Mouse (Mus musculus) spleen, adult 2 months (tissue): ENCODE measurements around the gene Neb. TPM values are rescaled to one million over a fixed set of nuclear protein-coding genes. Genes with fewer than 3 reads are reported as not detected.

Experiments
- DNase-seq, 2 experiments: peaks; one replicate each; pipeline versions ENCODE4 v3.0.0 to v3.0.0-alpha.2; 2012 to 2021; ENCODE audit warnings: low spot score in 2 of 2, low read depth in 1 of 2
- H3K27ac ChIP-seq: fragments of 200-500 bp; 2 replicates; pipeline ENCODE4 v1.5.1; 2012; ENCODE audit warnings: low read length, inconsistent platforms; ENCODE audit not compliant: insufficient read depth
- H3K27me3 ChIP-seq: fragments of 200-500 bp; 2 replicates; pipeline ENCODE4 v1.6.1; 2012; ENCODE audit warnings: mild to moderate bottlenecking, moderate library complexity, low read length, inconsistent platforms; ENCODE audit not compliant: control insufficient read depth, insufficient read depth
- H3K36me3 ChIP-seq: fragments of 200-500 bp; 2 replicates; pipeline ENCODE4 v1.6.1; 2012; ENCODE audit warnings: mild to moderate bottlenecking, low read length, inconsistent platforms; ENCODE audit not compliant: control insufficient read depth, insufficient read depth
- H3K4me1 ChIP-seq: fragments of 200-500 bp; 2 replicates; pipeline ENCODE4 v1.6.1; 2011; ENCODE audit warnings: inconsistent platforms; ENCODE audit not compliant: control insufficient read depth, insufficient read depth, insufficient read length
- H3K4me3 ChIP-seq: fragments of 200-500 bp; 2 replicates; pipeline ENCODE4 v1.5.1; 2011; ENCODE audit warnings: mild to moderate bottlenecking, inconsistent platforms; ENCODE audit not compliant: insufficient read depth, insufficient read length; ENCODE audit errors: extremely low read depth
- CTCF ChIP-seq: fragments of 200-500 bp; IDR thresholded peaks from 2 replicates; pipeline ENCODE4 v1.5.1; 2011; ENCODE audit warnings: mild to moderate bottlenecking, inconsistent platforms; ENCODE audit not compliant: insufficient read depth, insufficient read length, insufficient replicate concordance; ENCODE audit errors: extremely low read depth
- POLR2A ChIP-seq: fragments of 200-500 bp; IDR thresholded peaks from 2 replicates; pipeline ENCODE4 v1.6.1; 2011; ENCODE audit warnings: low read depth, low read length, inconsistent platforms
- WGBS: fragments of 180-500 bp; shearing (Covaris S2); methylation state at CpG from one replicate; pipeline ENCODE4 v1.1.7; 2018; 5-methylcytosine and 5-hydroxymethylcytosine counted together
- polyA plus RNA-seq: library from polyadenylated mRNA; depleted of rRNA; stranded (reverse); fragments of >200 nt; gene quantifications from 2 replicates; pipeline ENCODE4 v1.2.3, GENCODE M21; 2012

Gene Neb
- polyA plus RNA-seq, 1 experiment: 0.44 TPM

DNA sequence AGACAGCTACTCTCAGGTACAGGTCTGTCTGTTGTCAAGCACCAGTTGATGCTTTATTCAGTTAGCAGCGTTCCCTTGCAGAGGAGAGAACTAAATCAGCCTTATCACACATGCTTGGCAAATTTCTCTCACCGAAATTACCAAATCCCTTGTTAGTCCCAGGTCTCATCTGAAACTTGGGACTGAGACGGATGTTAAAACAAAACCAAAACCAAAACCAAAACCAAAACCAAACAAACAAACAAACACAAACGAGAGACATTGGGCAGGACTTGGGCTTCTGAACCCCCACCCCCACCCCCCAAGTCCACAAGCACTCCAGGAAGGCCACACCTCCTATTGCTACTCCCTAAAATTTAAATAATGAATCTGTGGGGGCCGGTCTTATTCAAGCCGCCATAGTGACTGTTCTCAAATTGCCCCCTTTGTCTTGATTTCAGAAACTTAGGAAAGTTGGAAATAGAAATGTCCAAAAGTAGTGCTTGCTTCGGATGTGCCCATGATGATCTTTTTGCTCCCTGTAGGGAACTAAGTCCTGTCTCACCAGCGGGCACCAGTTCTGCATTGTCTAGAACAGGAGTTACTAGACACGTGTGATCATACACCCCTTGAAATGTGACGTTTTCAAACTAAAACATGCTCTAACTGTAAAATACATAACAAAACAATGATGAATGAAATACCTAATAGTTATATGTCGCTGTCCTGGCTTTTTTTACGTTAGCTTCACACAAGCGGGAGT lies 397 bp downstream of the Neb start:
- DNase-seq: no peak
- TF ChIP-seq POLR2A: no peak
- TF ChIP-seq CTCF: no peak
- H3K4me3 ChIP-seq: no peak overlapping the region
- WGBS: 78% methylated on average over 13 of the region's 13 CpGs
- H3K36me3 ChIP-seq: no peaks in the 10 kb centered on the region
- no peak overlapping the region for H3K27ac ChIP-seq
- H3K4me1 ChIP-seq: no peaks in the 10 kb centered on the region
- H3K27me3 ChIP-seq: no peaks in the 10 kb centered on the region

DNA sequence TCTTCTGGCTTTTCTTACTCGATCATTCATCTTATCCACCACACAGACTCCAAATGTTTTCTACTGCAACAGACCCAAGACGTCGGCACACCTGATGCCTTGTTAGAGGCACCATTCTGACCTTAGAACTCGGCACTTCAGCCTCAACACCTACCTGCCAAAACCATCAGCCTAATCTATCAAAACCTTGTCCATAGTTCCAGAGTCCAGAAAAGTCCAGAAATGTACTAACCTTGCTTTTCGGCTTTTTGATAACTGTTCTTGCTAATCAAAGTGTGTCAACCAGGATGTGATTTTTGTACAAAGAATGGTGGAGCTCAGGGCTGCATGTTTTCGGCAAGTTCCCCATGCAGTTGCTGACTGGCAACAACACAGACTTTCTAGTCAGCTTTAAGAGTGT lies 3.6 kb downstream of the Neb start:
- no peak overlapping the region for H3K27ac ChIP-seq
- no peak for DNase-seq
- H3K4me3 ChIP-seq: no peak overlapping the region
- no peaks in the 10 kb centered on the region for H3K27me3 ChIP-seq
- no peaks in the 10 kb centered on the region for H3K36me3 ChIP-seq
- H3K4me1 ChIP-seq: no peaks in the 10 kb centered on the region
- no peak for TF ChIP-seq POLR2A
- no peak for TF ChIP-seq CTCF
- 91% methylated on average over 6 of the region's 6 CpGs for WGBS

DNA sequence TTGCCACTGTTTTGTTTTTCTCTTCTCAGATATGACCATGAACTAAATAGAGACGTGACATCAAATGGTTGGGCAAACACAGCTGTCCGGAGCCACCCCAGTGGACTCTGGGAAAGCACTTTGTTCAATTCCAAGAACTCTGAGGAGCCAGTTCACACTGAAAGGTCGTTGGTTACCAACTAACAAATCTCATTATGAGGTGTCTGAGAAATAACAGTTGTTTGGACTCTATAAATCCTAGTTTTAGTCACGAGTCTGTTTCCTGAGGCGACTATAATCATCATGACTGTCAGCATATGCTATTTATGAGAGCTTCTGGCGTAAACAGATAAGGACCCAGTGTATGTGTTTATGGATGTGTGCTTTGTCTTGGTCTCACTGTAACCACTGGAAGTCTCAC lies 5.8 kb downstream of the Neb start:
- TF ChIP-seq CTCF (no peak), POLR2A (no peak)
- Histone ChIP-seq H3K4me3 (no peak overlapping the region), H3K4me1 (no peaks in the 10 kb centered on the region), H3K36me3 (no peaks in the 10 kb centered on the region), H3K27me3 (no peaks in the 10 kb centered on the region), H3K27ac (no peak overlapping the region)
- no peak for DNase-seq
- WGBS: 56% methylated on average over 6 of the region's 6 CpGs

DNA sequence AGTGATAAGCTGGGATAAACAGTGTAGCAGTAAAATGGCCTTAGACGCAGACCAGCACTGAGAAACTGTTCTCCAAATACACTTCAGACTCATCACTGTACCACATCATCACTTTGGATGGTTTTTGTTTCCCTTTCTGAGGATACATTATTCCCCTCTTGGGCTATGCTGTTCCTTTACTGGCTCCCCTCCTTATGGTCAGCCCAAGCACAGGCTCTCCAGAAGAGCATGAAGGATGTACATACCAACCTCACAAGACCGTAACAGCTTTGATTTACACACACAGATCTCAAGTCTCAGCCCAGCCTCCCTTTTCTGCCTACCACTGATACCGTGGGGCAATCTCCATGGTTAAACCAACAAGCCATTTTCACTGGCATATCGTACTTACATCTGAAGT lies 6.2 kb downstream of the Neb start:
- no peak for DNase-seq
- 82% methylated on average over 4 of the region's 4 CpGs for WGBS
- no peaks in the 10 kb centered on the region for H3K4me1 ChIP-seq
- no peak for TF ChIP-seq POLR2A
- TF ChIP-seq CTCF: no peak
- H3K27ac ChIP-seq: no peak overlapping the region
- H3K36me3 ChIP-seq: no peaks in the 10 kb centered on the region
- no peak overlapping the region for H3K4me3 ChIP-seq
- H3K27me3 ChIP-seq: no peaks in the 10 kb centered on the region

DNA sequence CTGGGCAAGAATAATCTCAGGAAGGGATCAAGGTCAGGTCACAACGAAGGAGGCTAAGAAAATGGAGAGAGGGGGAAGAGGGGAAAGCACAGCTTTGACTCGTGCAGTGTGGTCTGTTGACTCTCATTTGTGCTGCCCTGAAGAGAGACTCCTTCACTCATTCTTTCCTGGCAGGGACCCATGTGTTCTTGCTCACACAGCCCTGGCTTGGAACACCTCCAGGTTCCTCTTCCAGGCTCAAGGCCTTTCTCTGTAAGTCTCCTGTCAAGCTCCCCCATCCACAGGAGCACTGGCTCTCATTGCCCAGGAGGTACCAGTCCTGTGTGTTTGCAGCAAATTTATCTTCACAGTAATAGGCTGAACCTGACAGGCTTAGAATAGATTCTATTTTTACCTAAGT lies 7.2 kb downstream of the Neb start:
- Histone ChIP-seq H3K4me1 (no peaks in the 10 kb centered on the region), H3K27ac (no peak overlapping the region), H3K4me3 (no peak overlapping the region), H3K27me3 (no peaks in the 10 kb centered on the region), H3K36me3 (no peaks in the 10 kb centered on the region)
- DNase-seq: no peak
- 24% methylated on average over 2 of the region's 2 CpGs for WGBS
- TF ChIP-seq CTCF: no peak
- no peak for TF ChIP-seq POLR2A

DNA sequence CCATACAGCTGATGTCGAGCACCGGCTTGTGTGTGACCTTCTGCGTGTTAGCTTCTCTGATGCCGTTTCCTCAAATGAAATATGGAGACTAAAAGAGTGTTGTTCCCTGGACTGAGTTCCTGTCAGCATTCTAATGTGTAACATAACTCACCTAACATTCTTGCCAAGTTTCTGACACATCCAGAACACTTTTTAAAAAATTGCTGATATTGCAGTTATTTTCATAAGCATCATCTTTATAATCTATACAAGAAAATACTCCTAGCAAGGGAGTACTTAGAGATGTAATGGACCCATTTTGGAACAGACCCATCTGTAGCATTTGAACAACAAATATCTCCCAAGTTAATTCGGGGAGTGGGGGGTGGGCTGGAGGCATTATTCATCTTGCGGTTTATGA lies 8.7 kb downstream of the Neb start:
- H3K4me1 ChIP-seq: no peaks in the 10 kb centered on the region
- WGBS: 94% methylated on average over 6 of the region's 6 CpGs
- no peak for DNase-seq
- no peaks in the 10 kb centered on the region for H3K27me3 ChIP-seq
- H3K36me3 ChIP-seq: no peaks in the 10 kb centered on the region
- no peak for TF ChIP-seq POLR2A
- no peak for TF ChIP-seq CTCF
- H3K4me3 ChIP-seq: no peak overlapping the region
- H3K27ac ChIP-seq: no peak overlapping the region

DNA sequence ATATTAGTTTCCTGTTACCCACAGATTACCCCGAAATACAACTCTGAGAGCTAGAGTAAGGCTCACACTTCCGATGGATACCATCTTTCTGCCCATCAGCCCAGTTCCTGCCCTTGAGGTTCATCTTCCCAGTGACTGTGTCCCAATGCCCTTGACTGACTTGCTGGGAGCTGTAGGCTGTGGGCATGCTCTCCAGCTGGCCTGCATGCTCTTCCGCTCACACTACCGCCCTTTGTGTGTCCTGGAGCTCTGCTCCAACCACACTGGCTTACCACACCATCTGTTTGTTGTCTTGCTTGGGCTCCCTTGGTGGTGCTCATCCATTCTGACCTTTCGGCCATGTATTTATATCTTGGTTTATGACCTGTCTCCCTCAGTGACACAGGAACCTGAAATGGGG lies 10.6 kb downstream of the Neb start:
- no peak overlapping the region for H3K4me3 ChIP-seq
- no peak for DNase-seq
- no peaks in the 10 kb centered on the region for H3K36me3 ChIP-seq
- WGBS: 85% methylated on average over 5 of the region's 5 CpGs
- TF ChIP-seq POLR2A (no peak), CTCF (no peak)
- no peak overlapping the region for H3K27ac ChIP-seq
- no peaks in the 10 kb centered on the region for H3K4me1 ChIP-seq
- no peaks in the 10 kb centered on the region for H3K27me3 ChIP-seq
